Mouse (Mus musculus) CH12F3 (cell line): Measurements from ENCODE around the gene Olfr1263.

Experiments
- in situ Hi-C: fragments of 300-500 bp; cut with MboI; formaldehyde crosslinking; loops from 2 replicates; pipeline ENCODE4 v1.14.3; 2020; ENCODE audit warnings: low sequenced_read_pairs

Gene Olfr1263

DNA sequence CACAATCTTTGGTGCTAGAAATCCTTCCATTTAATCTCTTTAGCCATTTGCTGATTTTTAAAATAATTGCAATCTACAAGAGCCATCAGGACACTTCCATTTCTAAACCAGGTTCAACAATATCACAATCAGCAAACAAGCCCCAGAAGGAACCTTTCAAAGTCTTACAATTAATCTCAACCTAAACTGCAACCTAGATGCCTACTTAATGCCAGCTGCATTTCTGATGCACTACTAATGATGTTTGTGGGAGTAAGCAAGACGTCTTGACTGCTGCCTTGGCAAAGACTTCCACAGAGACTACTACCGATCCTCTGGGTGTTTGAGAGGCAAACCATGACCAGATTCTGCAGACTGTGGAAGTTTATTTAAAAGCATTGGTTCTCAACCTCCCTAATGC lies at the start of gene Olfr1263:
Gene Olfr1263, plus strand, starts transcription at position 301 of the 400 bp plus-strand sequence.
- in situ Hi-C loops = no loop called here

DNA sequence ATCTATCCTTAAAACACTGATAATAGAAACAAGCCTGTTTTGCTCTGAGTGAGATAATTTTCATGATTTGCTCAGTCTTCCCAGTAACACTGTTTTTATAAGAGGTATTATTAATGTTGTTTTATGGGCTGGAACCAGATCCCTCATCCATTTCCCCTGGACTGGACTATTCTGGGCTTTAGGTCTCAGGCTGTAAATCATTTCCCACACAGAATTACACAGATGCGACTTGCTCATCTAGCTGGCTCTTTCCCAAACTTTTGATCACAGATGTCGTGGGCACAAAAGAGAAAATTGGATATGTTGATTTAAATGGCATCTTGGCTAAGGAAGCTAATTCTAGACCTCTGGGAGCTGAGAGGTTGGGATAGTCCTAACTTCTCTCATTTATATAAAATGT lies 37.7 kb upstream of the Olfr1263 start, which contains the start of gene Olfr1260:
Gene Olfr1260, plus strand, starts transcription at position 157 of the 400 bp plus-strand sequence.
- in situ Hi-C loops = no loop called here

DNA sequence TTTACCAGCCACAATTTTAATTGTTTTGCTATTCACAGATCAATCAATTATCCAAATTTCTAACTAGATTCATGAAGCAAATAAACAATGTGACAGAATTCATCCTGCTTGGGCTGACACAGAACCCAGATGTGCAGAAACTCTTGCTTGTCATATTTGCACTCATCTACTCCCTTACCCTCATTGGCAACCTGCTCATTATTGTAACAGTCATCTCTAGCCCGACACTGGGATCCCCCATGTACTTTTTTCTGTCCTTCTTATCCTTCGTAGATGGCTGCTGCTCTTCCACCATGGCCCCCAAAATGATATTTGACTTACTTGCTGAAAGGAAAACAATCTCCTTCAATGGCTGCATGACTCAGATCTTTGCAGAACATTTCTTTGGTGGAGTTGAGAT lies 34.2 kb upstream of the Olfr1263 start:
- in situ Hi-C loops = no loop called here

DNA sequence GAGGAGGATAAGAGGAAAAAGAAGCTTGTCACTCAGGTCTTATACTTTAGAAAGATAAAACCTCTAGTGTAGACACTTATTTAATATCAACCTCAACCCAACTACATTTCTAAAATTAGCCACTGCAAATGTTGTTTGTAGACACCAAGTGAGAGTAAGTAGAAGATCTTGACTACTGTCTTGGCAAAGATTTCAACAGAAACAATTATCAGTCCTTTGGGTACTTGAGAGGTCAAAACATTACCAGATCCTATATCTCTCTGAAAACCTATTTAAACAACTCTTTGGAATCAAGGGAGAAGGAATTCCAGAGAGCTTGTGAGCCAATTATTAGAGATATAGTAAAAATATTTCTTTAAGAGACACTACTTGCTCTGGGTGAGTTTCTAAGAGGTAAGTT lies 21.0 kb upstream of the Olfr1263 start, which contains the start of gene Olfr1261:
Gene Olfr1261, plus strand, starts transcription at position 301 of the 400 bp plus-strand sequence.
- in situ Hi-C loops = no loop called here

DNA sequence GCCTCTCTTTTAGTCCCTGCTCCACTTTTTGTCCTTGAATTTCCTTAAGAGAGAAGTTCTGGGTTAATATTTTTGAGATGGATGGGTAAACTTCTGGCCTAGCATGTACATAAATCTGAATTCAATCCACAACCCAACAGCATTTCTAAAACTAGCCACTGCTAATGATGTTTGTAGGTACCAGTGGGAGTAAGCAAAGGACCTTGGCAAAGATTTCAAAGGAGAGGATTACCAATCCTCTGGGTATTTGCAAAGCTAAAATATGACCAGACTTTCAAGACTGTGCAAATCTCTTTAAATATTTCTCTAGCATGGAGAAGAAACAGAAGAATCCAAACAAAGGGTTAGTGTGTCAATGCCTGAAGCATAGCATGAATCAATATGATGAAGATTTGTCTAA lies 12.1 kb upstream of the Olfr1263 start, which contains the start of gene Olfr1262:
Gene Olfr1262, plus strand, starts transcription at position 301 of the 400 bp plus-strand sequence.
- in situ Hi-C loops = no loop called here

DNA sequence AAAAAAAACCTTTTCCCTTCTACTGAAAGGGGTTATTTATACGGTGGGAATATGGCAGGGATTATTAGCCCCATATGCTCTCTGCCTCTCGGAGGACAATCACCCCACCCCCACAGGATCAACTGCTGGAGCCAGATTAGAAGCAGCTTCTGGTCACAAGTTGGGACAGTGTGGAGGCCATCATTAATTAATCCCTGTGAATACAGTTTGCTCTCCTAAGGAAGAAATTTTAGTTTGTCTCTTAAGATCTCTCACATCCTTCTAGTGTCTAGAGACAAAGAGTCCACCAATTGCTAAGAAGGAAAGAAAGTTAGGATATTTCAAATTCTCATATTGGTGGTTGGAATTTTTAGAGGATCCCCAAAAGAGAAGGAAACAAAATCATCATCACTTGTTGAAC lies 13.5 kb downstream of the Olfr1263 start, which contains the start of gene Olfr1264:
Gene Olfr1264, minus strand, starts transcription at position 101 of the 400 bp plus-strand sequence.
- in situ Hi-C loops = no loop called here

DNA sequence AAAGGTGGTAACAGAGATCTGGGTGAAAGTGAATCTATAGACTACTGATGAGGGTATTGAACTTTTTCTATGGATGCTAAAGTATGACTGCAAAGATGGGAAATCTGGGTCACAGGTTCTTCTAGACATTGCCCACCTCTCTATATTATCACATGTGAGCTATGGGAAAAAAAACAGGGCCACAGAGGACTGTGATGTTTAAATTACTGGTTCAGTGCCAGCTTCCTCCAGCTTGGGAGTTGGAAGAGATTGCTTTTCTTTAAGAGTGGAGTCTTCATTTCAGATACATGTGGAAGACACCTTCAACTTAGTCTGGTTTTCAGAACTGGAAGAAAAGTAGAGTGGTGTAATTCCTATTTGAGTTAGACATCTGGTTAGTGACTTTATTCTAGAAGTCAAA lies 23.1 kb downstream of the Olfr1263 start, which contains the start of gene Olfr1265:
Gene Olfr1265, plus strand, starts transcription at position 301 of the 400 bp plus-strand sequence.
- in situ Hi-C loops = no loop called here

DNA sequence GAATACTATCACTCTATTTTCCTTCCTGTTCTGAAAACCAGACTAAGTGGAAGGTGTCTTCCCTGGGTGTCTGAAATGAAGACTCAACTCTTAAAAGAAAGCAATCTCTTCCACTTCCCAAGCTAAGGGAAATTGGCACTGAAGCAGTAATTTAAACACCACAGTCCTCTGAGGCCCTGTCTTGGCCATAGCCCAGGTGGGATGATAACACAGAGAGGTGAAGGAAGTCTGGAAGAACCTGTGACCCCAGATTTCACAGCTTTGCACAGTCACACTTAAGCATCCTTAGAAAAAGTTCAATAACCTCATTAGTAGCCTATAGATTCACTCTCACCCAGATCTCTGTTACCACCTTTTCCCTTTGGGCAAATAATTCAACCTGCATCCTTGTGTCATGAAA lies 51.6 kb downstream of the Olfr1263 start, which contains the start of gene Olfr140:
Gene Olfr140, minus strand, starts transcription at position 101 of the 400 bp plus-strand sequence.
- in situ Hi-C loops = no loop called here
